9 mouse cellular contexts compared by ENCODE assay signal in the genomic region with DNA sequence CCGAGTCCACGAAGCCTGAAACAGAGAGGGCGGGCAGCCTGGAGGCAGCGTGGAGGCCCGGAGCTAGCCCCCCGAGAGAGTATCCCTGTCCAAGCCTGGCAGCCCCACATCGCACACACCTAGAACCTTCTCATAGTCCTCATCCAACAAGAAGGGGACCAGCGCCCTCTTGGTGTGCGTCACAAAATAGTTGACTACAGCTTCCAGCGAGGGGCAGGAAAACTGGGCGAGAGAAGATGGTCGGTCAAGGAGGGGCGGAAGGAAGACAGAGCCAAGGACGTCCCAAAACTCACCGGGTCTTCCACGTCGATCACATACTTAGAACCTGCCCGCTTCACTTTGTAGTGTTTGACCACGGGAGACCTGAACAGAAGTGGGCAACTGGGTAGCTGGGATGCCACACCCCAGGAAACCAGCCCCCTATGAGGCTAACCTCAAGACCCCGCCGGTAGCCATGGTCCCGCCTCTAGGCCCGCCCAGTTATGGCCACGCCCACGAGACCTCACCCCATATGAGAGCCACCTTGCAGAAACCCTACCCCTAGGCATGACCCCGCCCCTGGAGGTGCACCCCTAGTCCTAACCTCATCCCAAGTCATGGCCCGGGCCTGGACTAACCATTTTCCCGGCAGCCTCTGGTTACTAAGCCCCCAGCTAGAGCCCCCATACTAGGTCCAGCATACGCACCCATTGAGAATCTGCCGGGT. TPM values are rescaled to one million over a fixed set of nuclear protein-coding genes. Genes with fewer than 3 reads are reported as not detected.
DNase-seq lines count a peak whose midpoint lies in the region; ATAC-seq and TF ChIP-seq lines count a peak whose summit lies in the region.
"Had no signal": no experiment of that assay in that cellular context is flagged by ENCODE, and none has a peak within 500 bp of the region (broad histone marks: within the 10 kb centered on the region; RNA-seq: fewer than 3 reads in every experiment).

No protein-coding gene starts in this region.

- no peaks in the 10 kb centered on the region for H3K9me3 ChIP-seq in heart, embryonic 15.5 days (replicated peaks)
- no peaks in the 10 kb centered on the region for H3K9me3 ChIP-seq in forebrain, embryonic 14.5 days (replicated peaks; ENCODE audit: control insufficient read depth, low read length)
- no peaks in the 10 kb centered on the region for H3K9me3 ChIP-seq in midbrain, embryonic 10.5 days (replicated peaks)

- CTCF ChIA-PET in Patski (lab: Charles Lee): interaction anchor here (1.0 to 1.2 kb wide), 2 partner anchors 18 to 57 kb away, joined by 3 read pairs; no protein-coding TSS in a partner anchor

- in situ Hi-C loops in Patski (cut with MboI; ENCODE audit: low pct_unique_long_range_greater_than_20kb): loop anchor here (25.0 kb wide), 1 partner anchor 288 kb away; the partner anchor contains the start of gene Pot1b

- no peak overlapping the region for H3K9ac ChIP-seq in heart, embryonic 15.5 days
- no peak overlapping the region for H3K9ac ChIP-seq in forebrain, embryonic 14.5 days (ENCODE audit: low read length)

- no peak overlapping the region for H3K27ac ChIP-seq in heart, embryonic 15.5 days
- H3K27ac ChIP-seq in forebrain, embryonic 14.5 days (ENCODE audit: low read depth, low read length): no peak overlapping the region
- H3K27ac ChIP-seq in midbrain, embryonic 10.5 days (replicated peaks): no peak overlapping the region; the same call in 1 of the 2 replicates

- H3K27me3 ChIP-seq in heart, embryonic 15.5 days: peaks cover 24% of the 10 kb centered on the region
- no peaks in the 10 kb centered on the region for H3K27me3 ChIP-seq in Patski
- peaks cover 8% of the 10 kb centered on the region for H3K27me3 ChIP-seq in forebrain, embryonic 14.5 days (replicated peaks; ENCODE audit: control insufficient read depth, insufficient read depth, low read length)
- peaks cover 33% of the 10 kb centered on the region for H3K27me3 ChIP-seq in midbrain, embryonic 10.5 days (ENCODE audit: low read depth, poor library complexity, severe bottlenecking)

- 10% methylated on average over 30 of the region's 30 CpGs for WGBS in heart, embryonic 15.5 days
- 9% methylated on average over 30 of the region's 30 CpGs for WGBS in forebrain, embryonic 14.5 days
- 6% methylated on average over 30 of the region's 30 CpGs for WGBS in midbrain, embryonic 10.5 days

- no peak for TF ChIP-seq CTCF in Patski (IDR thresholded peaks at IDR 0.05)

- peak overlapping the region; percentile 23 for H3K4me2 ChIP-seq in heart, embryonic 15.5 days
- no peak overlapping the region for H3K4me2 ChIP-seq in forebrain, embryonic 14.5 days (ENCODE audit: low read length)

- H3K36me3 ChIP-seq in heart, embryonic 15.5 days: no peaks in the 10 kb centered on the region
- peaks cover 16% of the 10 kb centered on the region for H3K36me3 ChIP-seq in forebrain, embryonic 14.5 days (ENCODE audit: control insufficient read depth, insufficient read depth, low read length)
- peaks cover 28% of the 10 kb centered on the region for H3K36me3 ChIP-seq in midbrain, embryonic 10.5 days

- POLR2A ChIA-PET in Patski (lab: Charles Lee): no interaction called here

- DNase-seq in heart, adult 8-10 months (ENCODE audit: low spot score): no peak
- DNase-seq in Patski (ENCODE audit: low read depth, low spot score): no peak
- DNase-seq in forebrain, embryonic 14.5 days (ENCODE audit: low spot score): no peak
- DNase-seq in midbrain, embryonic 10.5 days (ENCODE audit: low spot score): no peak
- no peak for DNase-seq in spleen, postnatal 14 days (ENCODE audit: low spot score in 2 of 2)
- DNase-seq in spleen, adult 12 weeks (ENCODE audit: low spot score): no peak
- DNase-seq in gastrocnemius, adult 18-20 months (ENCODE audit: low spot score): no peak

- no peak for ATAC-seq in heart, embryonic 15.5 days (replicated peaks; ENCODE audit: insufficient number of reproducible peaks, insufficient read depth, low FRiP score, low read depth)
- peak; percentile 17 for ATAC-seq in Patski
- ATAC-seq in forebrain, embryonic 14.5 days: 0 out of 2 replicates have a peak, but pooled peaks have one; percentile 21

- no peak overlapping the region for H3K4me3 ChIP-seq in heart, embryonic 15.5 days
- H3K4me3 ChIP-seq in forebrain, embryonic 14.5 days (ENCODE audit: low read depth, low read length): no peak overlapping the region
- H3K4me3 ChIP-seq in midbrain, embryonic 10.5 days: peak overlapping the region; percentile 43
- H3K4me3 ChIP-seq: myocyte had no signal

- H3K4me1 ChIP-seq in heart, embryonic 15.5 days (replicated peaks): peaks cover under 1% of the 10 kb centered on the region; the same call in 1 of the 2 replicates
- H3K4me1 ChIP-seq in forebrain, embryonic 14.5 days (ENCODE audit: control insufficient read depth, insufficient read depth, low read length): no peaks in the 10 kb centered on the region
- peaks cover 9% of the 10 kb centered on the region for H3K4me1 ChIP-seq in midbrain, embryonic 10.5 days

RNA-seq across cellular contexts. Expression of gene Stap2, which starts 5.4 kb away (rescaled TPM):
- polyA plus RNA-seq in heart, embryonic 15.5 days (2015; fragmentation: Nextera tagmentation; extraction: Ambion mirVana): 13.7 and 17.2 TPM in 2 replicates
- total RNA-seq in heart, adult 8-10 months (2022): 10 to 100 TPM; 11.8 to 17.5 (median 14.4) TPM
- polyA plus RNA-seq in Patski (2021): 14.2 TPM
- 4.7 and 5.0 TPM in 2 replicates for polyA plus RNA-seq in forebrain, embryonic 14.5 days (2014; fragmentation: Nextera tagmentation; extraction: Ambion mirVana)
- polyA plus RNA-seq in midbrain, embryonic 10.5 days (2016; fragmentation: Nextera tagmentation; extraction: Ambion mirVana): 5.2 and 5.5 TPM in 2 replicates
- 1 to 10 TPM; 1.9 to 3.2 TPM for total RNA-seq in gastrocnemius, adult 18-20 months (2021)

RNA-seq across cellular contexts. Expression of gene Mpnd, which starts 5.6 kb away (rescaled TPM):
- 61.1 and 81.1 TPM in 2 replicates for polyA plus RNA-seq in heart, embryonic 15.5 days (2015; fragmentation: Nextera tagmentation; extraction: Ambion mirVana)
- total RNA-seq in heart, adult 8-10 months (2022): 10 to 100 TPM; 78.9 to 90.4 (median 87.1) TPM
- 174 TPM for polyA plus RNA-seq in Patski (2021)
- polyA plus RNA-seq in forebrain, embryonic 14.5 days (2014; fragmentation: Nextera tagmentation; extraction: Ambion mirVana): 170 TPM in 2 replicates
- 131 and 160 TPM in 2 replicates for polyA plus RNA-seq in midbrain, embryonic 10.5 days (2016; fragmentation: Nextera tagmentation; extraction: Ambion mirVana)
- total RNA-seq in gastrocnemius, adult 18-20 months (2021): 10 to 100 TPM; 34.6 to 35.4 TPM

RNA-seq across cellular contexts. Expression of gene Fsd1, which starts 13.6 kb away (rescaled TPM):
- polyA plus RNA-seq in heart, embryonic 15.5 days (2015; fragmentation: Nextera tagmentation; extraction: Ambion mirVana): 2.6 and 5.0 TPM in 2 replicates
- total RNA-seq in heart, adult 8-10 months (2022): 1 to 10 TPM in 1 of 4 experiments, under 1 TPM in 1, not detected in 2; 0.52 to 1.6 TPM
- 26.2 TPM for polyA plus RNA-seq in Patski (2021)
- polyA plus RNA-seq in forebrain, embryonic 14.5 days (2014; fragmentation: Nextera tagmentation; extraction: Ambion mirVana): 106 and 121 TPM in 2 replicates
- polyA plus RNA-seq in midbrain, embryonic 10.5 days (2016; fragmentation: Nextera tagmentation; extraction: Ambion mirVana): 78.4 and 95.0 TPM in 2 replicates
- not detected for total RNA-seq in gastrocnemius, adult 18-20 months (2021)

RNA-seq across cellular contexts. Expression of gene Shd, which starts 29.7 kb away (rescaled TPM):
- polyA plus RNA-seq in heart, embryonic 15.5 days (2015; fragmentation: Nextera tagmentation; extraction: Ambion mirVana): 6.6 and 8.7 TPM in 2 replicates
- 1 to 10 TPM in 3 of 4 experiments, under 1 TPM in 1; 0.66 to 2.0 (median 1.5) TPM for total RNA-seq in heart, adult 8-10 months (2022)
- not detected for polyA plus RNA-seq in Patski (2021)
- 109 and 111 TPM in 2 replicates for polyA plus RNA-seq in forebrain, embryonic 14.5 days (2014; fragmentation: Nextera tagmentation; extraction: Ambion mirVana)
- 68.4 and 103 TPM in 2 replicates for polyA plus RNA-seq in midbrain, embryonic 10.5 days (2016; fragmentation: Nextera tagmentation; extraction: Ambion mirVana)
- under 1 TPM in 1 of 2 experiments, not detected in 1; 0.34 TPM for total RNA-seq in gastrocnemius, adult 18-20 months (2021)

RNA-seq across cellular contexts. Expression of gene Sh3gl1, which starts 36.5 kb away (rescaled TPM):
- polyA plus RNA-seq in heart, embryonic 15.5 days (2015; fragmentation: Nextera tagmentation; extraction: Ambion mirVana): 67.0 and 93.4 TPM in 2 replicates
- 10 to 100 TPM; 12.3 to 14.4 (median 13.3) TPM for total RNA-seq in heart, adult 8-10 months (2022)
- polyA plus RNA-seq in Patski (2021): 85.2 TPM
- 96.0 and 113 TPM in 2 replicates for polyA plus RNA-seq in forebrain, embryonic 14.5 days (2014; fragmentation: Nextera tagmentation; extraction: Ambion mirVana)
- 161 and 162 TPM in 2 replicates for polyA plus RNA-seq in midbrain, embryonic 10.5 days (2016; fragmentation: Nextera tagmentation; extraction: Ambion mirVana)
- total RNA-seq in gastrocnemius, adult 18-20 months (2021): 1 to 10 TPM; 7.7 to 7.9 TPM
